Mouse (Mus musculus) embryonic facial prominence, embryonic 11.5 days (tissue): ENCODE results near the gene Hoxb1. TPM values are rescaled to one million over a fixed set of nuclear protein-coding genes. Genes with fewer than 3 reads are reported as not detected.

Experiments
- ATAC-seq: fragments of 200-750 bp; cut with Nextera tagmentation; replicated peaks from 2 replicates; pipeline ENCODE4 v1.8.0; 2017; ENCODE audit warnings: low read depth; ENCODE audit not compliant: insufficient number of reproducible peaks, low FRiP score, low TSS enrichment
- DNase-seq: peaks from one replicate; pipeline ENCODE4 v3.0.0-alpha.2; 2015; ENCODE audit warnings: low spot score
- H3K27ac ChIP-seq: fragments of 300-500 bp; sonication (generic); replicated peaks from 2 replicates; pipeline ENCODE4 v1.5.1; 2014; ENCODE audit warnings: mild to moderate bottlenecking, low read depth, low read length, control low read depth
- H3K27me3 ChIP-seq: fragments of 300-500 bp; sonication (generic); 2 replicates; pipeline ENCODE4 v1.6.1; 2014; ENCODE audit warnings: mild to moderate bottlenecking, low read length, moderate library complexity, mixed read lengths; ENCODE audit not compliant: control insufficient read depth, insufficient read depth
- H3K36me3 ChIP-seq: fragments of 300-500 bp; sonication (generic); replicated peaks from 2 replicates; pipeline ENCODE4 v1.6.1; 2014; ENCODE audit warnings: low read depth, mild to moderate bottlenecking, low read length, moderate library complexity, mixed read lengths; ENCODE audit not compliant: control insufficient read depth, insufficient read depth
- H3K4me1 ChIP-seq: fragments of 300-500 bp; sonication (generic); 2 replicates; pipeline ENCODE4 v1.6.1; 2014; ENCODE audit warnings: low read length, mixed read lengths; ENCODE audit not compliant: control insufficient read depth, insufficient read depth
- H3K4me2 ChIP-seq: fragments of 300-500 bp; sonication (generic); 2 replicates; pipeline ENCODE4 v1.6.1; 2014; ENCODE audit warnings: low read depth, mild to moderate bottlenecking, control low read depth, low read length, moderate library complexity
- H3K4me3 ChIP-seq: fragments of 300-500 bp; sonication (generic); 2 replicates; pipeline ENCODE4 v1.5.1; 2014; ENCODE audit warnings: low read depth, low read length, control low read depth
- H3K9ac ChIP-seq: fragments of 300-500 bp; sonication (generic); replicated peaks from 2 replicates; pipeline ENCODE4 v1.6.1; 2014; ENCODE audit warnings: mild to moderate bottlenecking, control low read depth, low read length
- H3K9me3 ChIP-seq: fragments of 300-500 bp; sonication (generic); replicated peaks from 2 replicates; pipeline ENCODE4 v1.6.1; 2016; ENCODE audit warnings: mild to moderate bottlenecking, low read length, inconsistent platforms, mixed read lengths; ENCODE audit not compliant: control insufficient read depth
- WGBS: fragments of 180-500 bp; shearing (Covaris S2); extraction: QIAGEN DNeasy Blood & Tissue Kit; methylation state at CpG from one replicate; pipeline ENCODE4 v1.1.7; 2014; 5-methylcytosine and 5-hydroxymethylcytosine counted together
- polyA plus RNA-seq: library from polyadenylated mRNA; unstranded; fragments of >200 nt; fragmentation: Nextera tagmentation; extraction: Ambion mirVana; gene quantifications from 2 replicates; pipeline ENCODE4 v1.2.1, GENCODE M21; 2014

The Hoxb1 gene
- polyA plus RNA-seq, 1 experiment from 2014 or later, result 0.97 TPM

DNA sequence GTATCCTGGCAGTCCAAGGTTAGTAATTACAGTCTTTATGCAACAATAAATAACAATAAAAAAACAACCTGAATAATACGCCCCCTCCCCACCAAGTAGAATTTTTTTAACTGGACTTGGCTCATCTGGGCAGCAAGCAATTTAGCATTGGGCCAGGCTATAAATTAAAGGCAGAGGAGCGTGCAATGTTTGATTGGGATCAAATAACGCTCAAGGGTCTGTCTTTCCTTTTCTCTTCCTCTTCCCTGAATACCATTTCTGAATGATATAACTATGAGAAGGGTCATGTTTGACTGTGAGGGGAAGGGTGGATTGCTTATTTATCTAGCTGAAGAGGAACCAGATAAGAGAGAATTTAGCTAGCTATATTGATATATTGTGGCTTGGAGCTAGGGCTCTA, 16.6 kb upstream of the Hoxb1 start:
- no peaks in the 10 kb centered on the region for H3K4me1 ChIP-seq
- WGBS, result 7% methylated on average over 3 of the region's 3 CpGs
- ATAC-seq (no peak), DNase-seq (no peak)
- no peak overlapping the region for H3K4me2 ChIP-seq
- no peaks in the 10 kb centered on the region for H3K36me3 ChIP-seq
- H3K9ac ChIP-seq, result no peak overlapping the region
- no peak overlapping the region for H3K27ac ChIP-seq
- H3K4me3 ChIP-seq, result no peak overlapping the region
- H3K9me3 ChIP-seq, result no peaks in the 10 kb centered on the region
- peaks cover 85% of the 10 kb centered on the region for H3K27me3 ChIP-seq

DNA sequence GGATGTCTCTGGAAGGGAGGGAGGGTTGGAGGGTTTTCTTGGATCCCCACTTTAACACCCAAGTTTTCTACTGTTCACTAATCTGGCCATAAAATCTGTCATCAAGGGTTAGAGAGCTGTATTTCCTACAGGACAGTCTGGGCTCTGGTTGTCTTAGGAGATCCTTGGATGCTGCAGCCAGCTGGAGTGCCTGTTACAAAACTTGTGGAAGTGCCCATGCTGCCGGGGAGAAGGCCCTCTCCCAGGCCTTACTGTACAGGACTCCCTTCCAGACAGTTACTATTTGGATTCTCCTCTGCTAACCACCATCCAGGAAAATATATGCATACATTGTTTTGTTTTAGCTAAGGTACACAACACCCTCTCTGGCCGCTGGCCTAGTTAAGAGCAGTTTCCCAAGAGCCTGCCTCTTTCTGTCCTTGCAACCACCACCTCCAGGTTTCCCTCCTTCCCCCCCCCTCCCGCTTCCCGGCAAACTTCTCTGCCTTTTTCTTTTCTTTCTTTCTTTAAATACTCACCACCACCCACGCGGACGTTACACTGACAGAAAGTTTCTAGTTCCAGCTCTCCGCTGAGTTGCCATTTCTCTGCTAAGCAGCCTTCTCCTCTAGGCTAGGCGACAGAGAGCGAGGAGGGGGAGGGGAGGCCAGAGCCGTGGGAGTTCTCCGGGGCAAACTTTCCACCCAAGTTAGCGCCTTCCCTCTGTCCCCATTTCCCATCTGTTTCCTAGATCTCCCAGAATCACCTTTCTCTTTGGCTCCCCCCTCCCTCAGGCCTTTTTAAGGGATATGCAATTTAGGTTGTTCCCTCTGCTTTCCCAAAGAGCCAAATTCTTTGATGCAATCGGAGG, 15.8 kb upstream of the Hoxb1 start:
- ATAC-seq (no peak), DNase-seq (no peak)
- Histone ChIP-seq H3K9ac (no peak overlapping the region), H3K4me2 (no peak overlapping the region), H3K4me1 (no peaks in the 10 kb centered on the region), H3K36me3 (no peaks in the 10 kb centered on the region), H3K27me3 (peaks cover 85% of the 10 kb centered on the region), H3K9me3 (no peaks in the 10 kb centered on the region), H3K4me3 (no peak overlapping the region), H3K27ac (no peak overlapping the region)
- WGBS, result 2% methylated on average over 14 of the region's 14 CpGs

DNA sequence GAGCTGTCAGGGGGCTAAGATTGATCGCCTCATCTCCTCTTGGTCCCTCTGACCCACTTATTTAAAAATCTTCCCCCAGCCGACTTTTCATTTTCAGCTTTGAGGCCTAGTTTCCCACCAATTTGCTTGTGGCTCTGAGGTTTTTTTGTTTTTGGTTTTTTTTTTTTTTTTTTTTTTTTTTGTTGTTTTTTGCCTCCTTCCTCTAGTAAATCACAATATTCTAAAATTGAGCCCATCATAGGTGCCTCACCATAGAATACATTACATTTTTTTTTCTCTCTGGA, 15.3 kb upstream of the Hoxb1 start, which contains the start of gene Hoxb2:
TSS of gene Hoxb2 (plus strand) at position 185 of the 284 bp plus-strand sequence.
- no peaks in the 10 kb centered on the region for H3K36me3 ChIP-seq
- H3K27ac ChIP-seq, result no peak within 1 kb of the TSS; the same call in 1 of the 2 replicates
- H3K9me3 ChIP-seq, result no peaks in the 10 kb centered on the region
- no peaks in the 10 kb centered on the region for H3K4me1 ChIP-seq
- H3K4me2 ChIP-seq, result no peak within 1 kb of the TSS
- H3K9ac ChIP-seq, result no peak within 1 kb of the TSS
- no peak within 1 kb of the TSS for H3K4me3 ChIP-seq
- H3K27me3 ChIP-seq, result peaks cover 84% of the 10 kb centered on the region
- DNase-seq, result no peak
- 8% methylated on average over 2 of the region's 2 CpGs for WGBS
- no peak for ATAC-seq

DNA sequence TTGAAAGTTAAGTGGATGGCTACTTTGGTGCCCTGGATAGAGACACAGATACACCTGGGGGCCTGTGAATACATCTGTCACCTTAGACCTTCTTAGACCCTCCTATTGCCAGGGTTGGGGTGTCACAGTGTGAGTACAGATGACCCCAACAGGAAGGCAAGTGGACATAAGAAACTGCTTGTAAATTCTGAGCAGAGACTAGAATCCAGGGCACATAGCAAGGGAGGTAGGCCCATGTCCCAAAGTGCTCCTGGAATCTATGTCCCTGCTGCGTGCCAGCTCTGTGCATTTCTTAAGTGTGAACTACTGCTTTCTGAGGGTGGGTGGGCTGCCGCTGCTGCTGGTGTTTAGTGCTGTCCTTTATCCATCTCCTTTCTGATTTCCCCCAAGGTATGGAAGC, 14.8 kb upstream of the Hoxb1 start:
- Histone ChIP-seq H3K4me1 (no peaks in the 10 kb centered on the region), H3K4me2 (no peak overlapping the region), H3K9ac (no peak overlapping the region), H3K27ac (no peak overlapping the region; the same call in 1 of the 2 replicates), H3K4me3 (no peak overlapping the region), H3K36me3 (no peaks in the 10 kb centered on the region), H3K9me3 (no peaks in the 10 kb centered on the region), H3K27me3 (peaks cover 79% of the 10 kb centered on the region)
- ATAC-seq, result no peak
- WGBS, result 8% methylated on average over 2 of the region's 2 CpGs
- no peak for DNase-seq

DNA sequence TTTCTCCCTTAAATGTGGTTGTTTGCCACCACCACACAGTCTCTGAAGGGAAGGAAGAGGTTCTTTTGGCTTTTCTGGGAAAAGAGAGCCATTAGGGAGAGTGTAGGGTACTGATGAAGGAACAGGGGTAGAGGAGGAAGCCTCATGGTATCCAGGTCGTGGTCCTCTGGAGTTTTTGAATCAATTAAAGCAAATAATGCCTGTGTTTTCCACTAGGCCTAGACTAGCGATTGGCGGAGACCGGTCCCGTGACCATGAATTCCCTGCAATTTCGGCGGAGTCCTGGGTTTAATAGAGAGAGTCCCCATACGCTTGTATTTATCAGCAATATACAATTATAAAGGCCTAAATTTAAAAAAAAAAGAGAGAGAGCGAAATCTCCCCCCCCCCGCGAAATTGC, 14.2 kb upstream of the Hoxb1 start:
- H3K4me3 ChIP-seq, result no peak overlapping the region
- H3K27ac ChIP-seq, result no peak overlapping the region; the same call in 1 of the 2 replicates
- H3K27me3 ChIP-seq, result peaks cover 79% of the 10 kb centered on the region
- H3K9me3 ChIP-seq, result no peaks in the 10 kb centered on the region
- DNase-seq, result no peak
- H3K36me3 ChIP-seq, result no peaks in the 10 kb centered on the region
- WGBS, result 3% methylated on average over 11 of the region's 11 CpGs
- no peak overlapping the region for H3K4me2 ChIP-seq
- no peak for ATAC-seq
- no peaks in the 10 kb centered on the region for H3K4me1 ChIP-seq
- H3K9ac ChIP-seq, result no peak overlapping the region

DNA sequence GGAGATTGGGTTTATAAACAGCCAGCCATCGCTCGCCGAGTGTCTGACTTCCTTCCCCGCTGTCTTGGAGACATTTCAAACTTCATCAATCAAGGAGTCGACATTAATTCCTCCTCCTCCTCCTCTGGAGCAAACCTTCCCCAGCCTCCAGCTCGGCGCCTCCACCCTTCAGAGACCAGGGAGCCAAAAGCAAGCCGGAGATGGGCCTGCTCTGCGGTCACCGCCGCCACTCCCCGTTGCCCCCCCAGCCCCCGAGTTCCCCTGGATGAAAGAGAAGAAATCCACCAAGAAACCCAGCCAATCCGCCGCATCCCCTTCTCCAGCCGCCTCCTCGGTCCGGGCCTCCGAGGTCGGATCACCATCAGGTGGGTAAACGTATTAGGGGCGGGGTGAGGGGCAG, 13.7 kb upstream of the Hoxb1 start:
- Histone ChIP-seq H3K9ac (peak overlapping the region; percentile 62), H3K27ac (peak overlapping the region; percentile 68), H3K4me1 (no peaks in the 10 kb centered on the region), H3K27me3 (peaks cover 78% of the 10 kb centered on the region), H3K9me3 (no peaks in the 10 kb centered on the region), H3K4me3 (peak overlapping the region; percentile 39), H3K36me3 (no peaks in the 10 kb centered on the region), H3K4me2 (no peak overlapping the region)
- WGBS, result under 1% methylated on average over 22 of the region's 22 CpGs
- DNase-seq, result no peak
- no peak for ATAC-seq

DNA sequence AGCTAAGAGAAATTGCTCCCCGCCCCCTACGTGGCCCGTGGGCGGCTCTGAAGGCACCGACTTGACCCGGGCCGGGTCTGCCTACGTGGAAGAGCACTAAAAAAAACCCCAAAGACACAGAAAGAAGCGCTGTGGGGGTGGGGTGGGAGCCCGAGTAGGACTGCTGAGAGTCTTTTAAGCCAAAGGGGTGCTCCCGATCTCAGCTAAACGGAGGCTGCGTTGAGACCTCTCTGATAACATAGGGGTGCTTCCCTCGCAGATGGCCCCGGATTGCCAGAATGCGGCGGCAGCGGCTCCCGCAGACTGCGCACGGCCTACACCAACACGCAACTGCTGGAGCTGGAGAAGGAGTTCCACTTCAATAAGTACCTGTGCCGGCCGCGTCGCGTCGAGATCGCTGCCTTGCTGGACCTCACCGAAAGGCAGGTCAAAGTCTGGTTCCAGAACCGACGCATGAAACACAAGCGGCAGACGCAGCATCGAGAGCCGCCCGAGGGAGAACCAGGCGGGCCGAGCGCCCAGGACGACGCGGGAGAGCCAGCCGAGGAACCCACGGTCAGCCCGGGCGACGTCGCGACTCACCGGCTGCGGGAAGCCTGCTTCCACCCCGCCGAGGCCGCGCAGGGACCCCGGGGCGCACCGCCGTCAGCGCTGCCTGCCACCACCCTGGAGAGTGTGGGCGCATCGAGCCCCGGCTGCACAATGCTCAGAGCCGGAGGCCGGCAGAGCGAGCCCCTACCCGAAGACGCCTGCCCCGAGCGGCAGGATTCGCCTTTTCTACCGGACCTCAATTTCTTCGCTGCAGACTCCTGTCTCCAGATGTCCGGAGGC, 12.6 kb upstream of the Hoxb1 start:
- no peaks in the 10 kb centered on the region for H3K9me3 ChIP-seq
- peak overlapping the region; percentile 62 for H3K9ac ChIP-seq
- H3K27ac ChIP-seq, result peak overlapping the region; percentile 72
- WGBS, result under 1% methylated on average over 75 of the region's 75 CpGs
- ATAC-seq, result no peak
- peak overlapping the region; percentile 39 for H3K4me3 ChIP-seq
- H3K4me2 ChIP-seq, result peak overlapping the region; percentile 34
- DNase-seq, result no peak
- peaks cover 77% of the 10 kb centered on the region for H3K27me3 ChIP-seq
- H3K36me3 ChIP-seq, result no peaks in the 10 kb centered on the region
- H3K4me1 ChIP-seq, result no peaks in the 10 kb centered on the region

DNA sequence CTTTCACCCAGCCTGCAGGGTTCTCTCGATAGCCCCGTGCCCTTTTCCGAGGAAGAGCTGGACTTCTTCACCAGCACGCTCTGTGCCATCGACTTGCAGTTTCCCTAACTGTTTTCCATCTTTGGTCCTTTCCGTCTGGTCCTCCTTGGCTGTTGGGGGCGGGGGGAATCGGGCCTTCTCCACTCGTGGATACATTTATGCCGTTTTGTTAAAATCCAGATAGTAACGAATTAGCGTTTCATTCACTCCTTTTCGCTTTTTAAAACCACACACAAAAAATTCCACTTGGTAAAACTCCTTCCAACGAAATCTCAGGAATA, 12.1 kb upstream of the Hoxb1 start:
- peak overlapping the region; percentile 39 for H3K4me3 ChIP-seq
- no peaks in the 10 kb centered on the region for H3K36me3 ChIP-seq
- peak overlapping the region; percentile 62 for H3K9ac ChIP-seq
- H3K27me3 ChIP-seq, result peaks cover 75% of the 10 kb centered on the region
- DNase-seq (no peak), ATAC-seq (no peak)
- H3K4me2 ChIP-seq, result peak overlapping the region; percentile 34; the same call in 1 of the 2 replicates
- no peaks in the 10 kb centered on the region for H3K9me3 ChIP-seq
- no peaks in the 10 kb centered on the region for H3K4me1 ChIP-seq
- no peak overlapping the region; the same call in 1 of the 2 replicates for H3K27ac ChIP-seq
- WGBS, result under 1% methylated on average over 14 of the region's 14 CpGs
